Mouse (Mus musculus): Measurements from ENCODE around the gene Mrpl45.

DNA sequence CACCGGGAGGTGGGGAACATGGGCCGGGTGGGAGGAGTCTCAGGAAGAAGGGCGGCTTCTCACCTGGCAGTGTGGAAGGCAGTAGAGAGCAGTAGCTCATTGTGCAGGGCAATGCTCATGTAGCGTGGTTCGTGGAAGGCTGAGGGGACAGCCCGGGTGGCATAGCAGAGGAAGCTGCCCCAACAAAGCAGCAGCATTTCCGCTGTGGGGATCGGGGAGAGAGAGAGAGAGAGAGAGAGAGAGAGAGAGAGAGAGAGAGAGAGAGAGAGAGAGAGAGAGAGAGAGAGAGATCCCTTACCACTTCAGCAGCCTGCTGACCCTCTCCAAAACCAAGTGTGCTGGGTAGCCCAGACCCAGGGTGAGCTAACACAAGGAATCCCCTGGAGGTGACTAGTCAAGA lies 27.7 kb downstream of the Mrpl45 start:
- TF ChIP-seq CTCF (IDR thresholded peaks at IDR 0.05; ENCODE audit: borderline replicate concordance, extremely low read depth, insufficient read depth, insufficient read length) (no peak), POLR2A (IDR thresholded peaks at IDR 0.05; ENCODE audit: borderline replicate concordance, extremely low read depth, insufficient read depth, insufficient read length, poor library complexity, severe bottlenecking) (no peak)

Data from brain, embryonic 14.5 days (tissue).